Mouse (Mus musculus) CH12.LX (cell line): ENCODE data around the gene Rora. TPM values are rescaled to one million over a fixed set of nuclear protein-coding genes. Genes with fewer than 3 reads are reported as not detected.

Source experiments
- DNase-seq: peaks from one replicate; pipeline ENCODE4 v3.0.0-alpha.2; 2013; ENCODE audit errors: extremely low read depth
- H3K27ac ChIP-seq: 2 replicates; pipeline ENCODE4 v1.5.1; 2012; ENCODE audit warnings: low read depth, mild to moderate bottlenecking, control low read depth, moderate library complexity; ENCODE audit not compliant: insufficient read depth
- H3K27me3 ChIP-seq: replicated peaks from 2 replicates; pipeline ENCODE3; 2012; ENCODE audit warnings: inconsistent platforms
- H3K36me3 ChIP-seq, 2 experiments: replicated peaks in 1 of 2; 2 replicates each; pipeline versions ENCODE3 to v1.6.1; 2012; ENCODE audit warnings: inconsistent platforms in 1 of 2, low read length in 1 of 2, mild to moderate bottlenecking in 1 of 2, mixed read lengths in 1 of 2, moderate library complexity in 1 of 2; ENCODE audit not compliant: control insufficient read depth in 1 of 2, insufficient read depth in 1 of 2
- H3K4me1 ChIP-seq, 2 experiments: 2 replicates each; pipeline ENCODE4 v1.6.1; 2012; ENCODE audit warnings: inconsistent platforms in 1 of 2, moderate library complexity in 1 of 2; ENCODE audit not compliant: insufficient read depth in 2 of 2, control insufficient read depth in 1 of 2
- H3K4me2 ChIP-seq: 2 replicates; pipeline ENCODE4 v1.6.1; 2012; ENCODE audit warnings: low read depth, mild to moderate bottlenecking, control low read depth; ENCODE audit not compliant: poor library complexity, insufficient read depth, severe bottlenecking
- H3K4me3 ChIP-seq, 3 experiments: fragments of 150-350 bp in 1 of 3; sonication (generic) in 1 of 3; replicated peaks in 1 of 3; 2 replicates each; pipeline versions ENCODE3 to v1.5.1; 2011 to 2012; ENCODE audit warnings: low read depth in 2 of 3, low read length in 2 of 3, mild to moderate bottlenecking in 2 of 3, moderate library complexity in 2 of 3, control low read depth in 1 of 3, improper control_type of control experiment in 1 of 3, inconsistent platforms in 1 of 3, mixed read lengths in 1 of 3; ENCODE audit not compliant: poor library complexity in 1 of 3
- H3K79me2 ChIP-seq: replicated peaks from 2 replicates; pipeline ENCODE4 v1.6.1; 2012; ENCODE audit warnings: mild to moderate bottlenecking, moderate library complexity; ENCODE audit not compliant: control insufficient read depth, poor library complexity, insufficient read depth, severe bottlenecking; ENCODE audit errors: extremely low read depth
- H3K9ac ChIP-seq: 2 replicates; pipeline ENCODE4 v1.6.1; 2012; ENCODE audit warnings: low read depth, mild to moderate bottlenecking, control low read depth, moderate library complexity; ENCODE audit not compliant: insufficient read depth
- H3K9me3 ChIP-seq: replicated peaks from 2 replicates; pipeline ENCODE3; 2012; ENCODE audit warnings: low read length, inconsistent platforms, mixed read lengths
- CHD2 ChIP-seq: IDR thresholded peaks from 2 replicates; pipeline ENCODE4 v1.6.1; 2011; ENCODE audit warnings: low read length, improper control_type of control experiment
- CTCF ChIP-seq, 2 experiments: IDR thresholded peaks in 1 of 2; conservative IDR thresholded peaks in 1 of 2; 2 replicates each; pipeline ENCODE4 v1.5.1; 2011 to 2012; ENCODE audit warnings: low read depth in 2 of 2, low read length in 2 of 2, improper control_type of control experiment in 1 of 2, inconsistent platforms in 1 of 2, mild to moderate bottlenecking in 1 of 2, moderate library complexity in 1 of 2
- EP300 ChIP-seq: IDR thresholded peaks from 2 replicates; pipeline ENCODE4 v1.6.1; 2011; ENCODE audit warnings: low read length, improper control_type of control experiment
- MAFK ChIP-seq: IDR thresholded peaks from 2 replicates; pipeline ENCODE4 v1.6.1; 2011; ENCODE audit warnings: low read length, improper control_type of control experiment; ENCODE audit not compliant: insufficient replicate concordance
- MAX ChIP-seq: IDR thresholded peaks from 2 replicates; pipeline ENCODE4 v1.6.1; 2011; ENCODE audit warnings: low read length, improper control_type of control experiment
- MYC ChIP-seq: IDR thresholded peaks from 2 replicates; pipeline ENCODE4 v1.6.1; 2011; ENCODE audit warnings: low read depth, mild to moderate bottlenecking, improper control_type of control experiment, low read length
- NELFE ChIP-seq: IDR thresholded peaks from 2 replicates; pipeline ENCODE4 v1.6.1; 2011; ENCODE audit warnings: low read depth, low read length, improper control_type of control experiment
- PAX5 ChIP-seq: IDR thresholded peaks from 2 replicates; pipeline ENCODE4 v1.6.1; 2012; ENCODE audit warnings: low read length, inconsistent platforms, mixed read lengths
- RCOR1 ChIP-seq: conservative IDR thresholded peaks from 2 replicates; pipeline ENCODE4 v1.6.1; 2012; ENCODE audit warnings: low read depth, mild to moderate bottlenecking, inconsistent platforms, low read length, improper control_type of control experiment
- SMC3 ChIP-seq: IDR thresholded peaks from 2 replicates; pipeline ENCODE4 v1.6.1; 2011; ENCODE audit warnings: low read depth, low read length, improper control_type of control experiment
- TBP ChIP-seq: conservative IDR thresholded peaks from 2 replicates; pipeline ENCODE4 v1.6.1; 2011; ENCODE audit warnings: low read depth, low read length, improper control_type of control experiment
- UBTF ChIP-seq: IDR thresholded peaks from 2 replicates; pipeline ENCODE4 v1.6.1; 2012; ENCODE audit warnings: low read depth, mild to moderate bottlenecking, inconsistent platforms, low read length, improper control_type of control experiment, moderate library complexity
- USF1 ChIP-seq: IDR thresholded peaks from 2 replicates; pipeline ENCODE4 v1.6.1; 2014; ENCODE audit warnings: low read depth, mild to moderate bottlenecking, inconsistent platforms, low read length, improper control_type of control experiment
- dilution Hi-C: fragments of 300-500 bp; cut with MboI; formaldehyde crosslinking; loops from 2 replicates; pipeline ENCODE4 v1.14.3; 2020; ENCODE audit warnings: low sequenced_read_pairs; ENCODE audit not compliant: extremely low pct_unique_long_range_greater_than_20kb, extremely low pct_ligation_motif_present
- in situ Hi-C: fragments of 300-500 bp; cut with MboI; formaldehyde crosslinking; loops from 3 replicates; pipeline ENCODE4 v1.14.3; 2019; ENCODE audit warnings: low sequenced_read_pairs, low pct_ligation_motif_present, low pct_unique_long_range_greater_than_20kb, mixed read lengths
- polyA plus RNA-seq: library from polyadenylated mRNA; unstranded; fragments of >175 nt; gene quantifications from 2 replicates; pipeline ENCODE4 v1.2.1, GENCODE M21; 2012; ENCODE audit warnings: low read depth; ENCODE audit not compliant: insufficient read length
- total RNA-seq, 2 experiments: library from RNA; depleted of rRNA; stranded (reverse); fragments of 300-350 nt in 1 of 2; fragments of >200 nt in 1 of 2; gene quantifications; 2 replicates each; pipeline ENCODE4 v1.2.3; 2012 to 2014

The Rora gene
- total and polyA plus RNA-seq, 3 experiments: 0.36 to 0.66 (median 0.64) TPM

- Histone ChIP-seq H3K79me2 (no peaks in the 10 kb centered on the region), H3K9me3 (peaks cover 87% of the 10 kb centered on the region), H3K9ac (no peak overlapping the region), H3K36me3 (no peaks in the 10 kb centered on the region), H3K4me3 (no peak overlapping the region), H3K4me2 (no peak overlapping the region), H3K27ac (no peak overlapping the region), H3K4me1 (no peaks in the 10 kb centered on the region), H3K27me3 (no peaks in the 10 kb centered on the region)
- TF ChIP-seq RCOR1: no peak
- TF ChIP-seq TBP: no peak
- TF ChIP-seq UBTF: no peak
- TF ChIP-seq CTCF (conservative IDR thresholded peaks at IDR 0.05 in 1 of 2, IDR thresholded peaks at IDR 0.05 in 1 of 2; ENCODE audit: low read depth in 2 of 2, low read length in 2 of 2): no peak
- dilution Hi-C loops: no loop called here
- in situ Hi-C loops: no loop called here
- no peak for DNase-seq
Measured at GRCm38 (mm10) chr9:68673221-68673620, 19.6 kb downstream of the Rora start.

- no peak overlapping the region for H3K9ac ChIP-seq
- peaks cover 85% of the 10 kb centered on the region for H3K9me3 ChIP-seq
- H3K27me3 ChIP-seq: no peaks in the 10 kb centered on the region
- H3K36me3 ChIP-seq: no peaks in the 10 kb centered on the region
- H3K4me2 ChIP-seq: no peak overlapping the region
- no peak overlapping the region for H3K27ac ChIP-seq
- no peak for TF ChIP-seq MAFK
- no peak for TF ChIP-seq USF1
- TF ChIP-seq MAX: no peak
- no peak for TF ChIP-seq MYC
- no peak for TF ChIP-seq RCOR1
- DNase-seq: no peak
- H3K4me3 ChIP-seq: no peak overlapping the region
- in situ Hi-C loops: no loop called here
- no peaks in the 10 kb centered on the region for H3K4me1 ChIP-seq
- dilution Hi-C loops: no loop called here
- no peaks in the 10 kb centered on the region for H3K79me2 ChIP-seq
Measured at GRCm38 (mm10) chr9:68679871-68680374, 26.3 kb downstream of the Rora start.

GRCm38 (mm10) chr9:68683938-68684337 is 30.4 kb downstream of the Rora start:
- Histone ChIP-seq H3K9me3 (peaks cover 79% of the 10 kb centered on the region), H3K27me3 (no peaks in the 10 kb centered on the region), H3K9ac (no peak overlapping the region), H3K79me2 (no peaks in the 10 kb centered on the region), H3K4me2 (no peak overlapping the region), H3K4me1 (no peaks in the 10 kb centered on the region), H3K27ac (no peak overlapping the region), H3K36me3 (no peaks in the 10 kb centered on the region), H3K4me3 (no peak overlapping the region)
- DNase-seq: no peak
- in situ Hi-C loops: no loop called here
- no peak for TF ChIP-seq CHD2
- no peak for TF ChIP-seq PAX5
- TF ChIP-seq NELFE: no peak
- TF ChIP-seq EP300: no peak
- TF ChIP-seq SMC3: no peak
- dilution Hi-C loops: no loop called here
